Mouse (Mus musculus): ENCODE results near the gene Plbd2.

Gene Plbd2

DNA sequence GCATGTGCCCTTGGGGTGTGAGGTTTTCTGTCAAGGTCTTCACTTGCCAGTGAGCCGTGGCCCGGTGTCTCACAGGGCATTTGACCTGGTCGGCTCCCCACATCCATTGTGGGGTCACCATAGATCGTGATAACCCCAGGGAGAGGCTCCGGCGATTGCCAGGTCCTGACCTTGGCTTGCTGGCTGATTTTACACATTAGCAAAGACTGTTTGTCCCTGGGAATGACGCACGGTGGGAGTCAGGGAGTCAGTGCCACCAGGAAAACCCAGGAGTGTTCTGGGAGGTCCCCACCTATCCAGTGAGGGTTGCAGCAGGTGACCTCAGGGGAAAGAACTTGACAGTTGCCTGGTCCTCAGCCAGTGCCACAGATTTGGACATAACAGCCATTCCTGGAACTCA, 30.7 kb downstream of the Plbd2 start, which contains the start of gene Sdsl:
TSS of gene Sdsl (minus strand) at position 41 of the 400 bp plus-strand sequence.
- no peak for DNase-seq

DNA sequence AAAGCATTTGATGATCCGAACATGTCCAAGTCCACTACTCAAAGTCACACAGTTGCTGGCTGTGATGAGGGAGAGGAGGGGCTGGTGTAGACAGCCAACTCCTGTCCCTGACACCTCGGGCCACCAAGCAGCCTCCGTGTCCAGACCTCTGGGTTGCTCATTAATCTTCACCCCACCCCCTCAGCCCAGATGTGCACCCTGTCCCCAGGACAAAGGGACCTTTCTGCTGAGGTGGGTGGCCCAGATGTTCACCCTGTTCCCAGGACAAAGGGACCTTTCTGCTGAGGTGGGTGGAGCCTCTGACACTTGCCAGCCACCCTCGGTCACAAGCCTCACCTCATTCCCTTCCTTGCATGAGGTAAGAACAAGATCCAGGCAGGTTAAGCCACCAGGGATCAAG, 31.9 kb downstream of the Plbd2 start:
- DNase-seq = no peak

- no peak for DNase-seq
Observed at GRCm38 (mm10) chr5:120468830-120469229, 34.6 kb downstream of the Plbd2 start.

DNA sequence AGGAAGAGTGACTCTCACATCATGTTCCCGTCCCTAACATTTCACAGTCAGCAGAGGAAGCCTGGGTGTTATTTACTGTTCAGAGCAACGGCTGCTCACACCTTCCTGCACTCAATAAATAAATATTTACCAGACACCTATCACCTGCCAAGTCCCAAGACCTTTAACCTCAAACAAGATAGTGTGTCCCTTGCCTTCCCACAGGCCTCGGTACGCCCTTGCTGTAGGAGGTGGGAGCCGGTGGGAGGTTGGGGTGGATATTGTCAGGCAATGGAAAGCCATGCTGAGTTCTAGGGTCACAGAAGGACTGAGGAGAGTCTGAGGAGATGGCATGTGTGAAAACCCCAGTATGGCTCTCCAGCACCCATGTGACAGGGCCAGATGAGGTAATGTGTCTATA, 35.1 kb downstream of the Plbd2 start:
- no peak for DNase-seq

- DNase-seq = no peak
Observed at GRCm38 (mm10) chr5:120467026-120467425, 36.4 kb downstream of the Plbd2 start.

GRCm38 (mm10) chr5:120465860-120466259, 37.6 kb downstream of the Plbd2 start:
- no peak for DNase-seq

DNA sequence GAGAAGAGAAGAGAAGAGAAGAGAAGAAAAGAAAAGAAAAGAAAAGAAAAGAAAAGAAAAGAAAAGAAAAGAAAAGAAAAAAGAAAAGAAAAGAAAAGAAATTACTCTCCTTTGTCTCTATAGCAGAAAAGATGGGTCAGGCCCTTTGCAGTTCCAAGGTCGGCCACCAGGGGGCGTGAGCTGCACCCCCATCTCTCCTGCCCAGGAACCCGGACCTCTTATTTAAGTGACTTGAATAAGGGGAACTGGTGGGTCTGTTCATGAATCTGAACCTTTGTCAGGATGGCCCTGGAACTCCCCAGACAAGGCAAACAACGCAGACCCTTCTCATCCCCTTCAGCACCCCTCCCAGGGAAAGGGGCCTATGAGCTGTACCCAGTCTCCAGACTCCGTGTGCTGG, 38.4 kb downstream of the Plbd2 start:
- DNase-seq = peak; percentile 28 to 46

- DNase-seq = no peak
Observed at GRCm38 (mm10) chr5:120464321-120464720, 39.1 kb downstream of the Plbd2 start.

DNA sequence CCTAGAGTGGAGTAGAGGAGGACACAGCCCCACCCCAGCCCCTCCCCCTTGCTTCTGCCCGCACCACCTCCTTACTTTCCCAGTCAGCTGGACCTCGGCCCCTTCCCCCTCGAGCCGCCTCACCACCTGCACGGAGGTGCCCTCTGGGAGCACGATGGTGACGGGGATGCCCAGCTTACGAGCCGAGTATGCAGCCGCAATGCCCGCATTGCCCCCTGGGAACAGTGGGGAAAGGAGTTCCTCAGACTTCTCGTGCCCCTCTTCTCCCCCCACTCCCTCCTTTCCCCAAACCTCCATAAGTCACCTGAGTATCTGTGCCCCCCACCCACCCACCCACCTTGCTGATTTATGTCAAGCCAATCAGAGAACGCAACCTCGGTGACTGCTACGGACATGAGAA, 41.5 kb downstream of the Plbd2 start:
- no peak for DNase-seq

DNA sequence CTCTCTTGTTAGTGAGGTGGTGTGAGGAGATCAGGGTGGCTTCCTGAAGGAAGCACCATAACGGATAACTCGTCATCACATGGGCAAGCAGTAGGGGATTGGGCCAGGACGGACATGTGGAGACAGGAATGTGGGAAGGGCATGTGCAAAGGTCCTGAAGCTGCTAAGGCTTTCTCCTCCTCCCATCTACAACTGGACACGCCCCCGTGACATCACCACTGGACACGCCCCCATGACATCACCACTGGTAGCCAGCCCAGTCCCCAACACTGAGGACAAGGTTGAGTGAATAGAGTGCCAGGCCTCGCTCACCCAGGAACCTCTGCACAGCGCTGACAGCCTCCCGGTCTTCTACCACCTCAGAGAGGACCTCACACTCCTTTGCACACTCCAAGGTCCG, 44.3 kb downstream of the Plbd2 start:
- no peak for DNase-seq

DNA sequence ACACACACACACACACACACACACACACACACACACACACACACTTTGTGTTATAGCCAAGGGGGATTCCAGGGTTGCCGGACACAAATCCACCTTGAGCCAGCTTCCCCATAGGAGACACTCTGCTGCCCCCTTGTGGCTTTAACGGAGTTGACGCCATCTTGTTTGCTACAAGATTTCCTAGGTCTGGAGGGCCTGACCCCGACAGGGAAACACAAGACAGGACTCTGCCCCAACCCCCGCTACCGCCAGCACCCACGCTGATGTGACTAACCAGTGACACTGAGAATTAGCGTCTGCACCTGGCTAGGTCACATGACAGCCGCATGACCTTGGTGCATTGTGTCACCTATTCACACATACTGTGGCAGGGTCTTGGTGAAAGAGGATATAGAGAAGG, 45.8 kb downstream of the Plbd2 start:
- DNase-seq = peak; percentile 65 to 69

- no peak for DNase-seq
Observed at GRCm38 (mm10) chr5:120456841-120457554, 46.4 kb downstream of the Plbd2 start.

- no peak for DNase-seq
Observed at GRCm38 (mm10) chr5:120456253-120456652, 47.2 kb downstream of the Plbd2 start.

GRCm38 (mm10) chr5:120454756-120455337, 48.6 kb downstream of the Plbd2 start:
- no peak for DNase-seq

DNA sequence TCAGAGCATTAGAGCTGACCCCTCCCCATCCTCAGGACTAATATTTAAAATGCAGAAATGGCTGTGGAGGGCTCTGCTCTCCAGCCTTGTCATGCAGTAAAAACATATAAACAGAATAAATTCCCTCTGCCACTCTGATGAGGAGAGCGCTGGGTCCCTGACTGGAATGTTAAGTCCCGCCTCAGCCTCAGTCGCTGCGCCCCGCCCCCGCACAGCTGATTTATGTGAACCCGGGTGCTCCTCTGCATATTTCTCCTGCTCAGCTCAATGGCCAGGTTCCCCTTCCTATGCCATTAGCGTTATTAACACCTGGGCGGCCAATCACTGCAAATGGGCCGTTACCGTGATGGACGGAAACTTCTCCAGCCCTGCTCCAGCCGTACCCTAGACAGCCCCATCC, 56.1 kb downstream of the Plbd2 start:
- DNase-seq = no peak

GRCm38 (mm10) chr5:120440733-120441132, 62.7 kb downstream of the Plbd2 start:
- peak; percentile 94 to 96 for DNase-seq

DNA sequence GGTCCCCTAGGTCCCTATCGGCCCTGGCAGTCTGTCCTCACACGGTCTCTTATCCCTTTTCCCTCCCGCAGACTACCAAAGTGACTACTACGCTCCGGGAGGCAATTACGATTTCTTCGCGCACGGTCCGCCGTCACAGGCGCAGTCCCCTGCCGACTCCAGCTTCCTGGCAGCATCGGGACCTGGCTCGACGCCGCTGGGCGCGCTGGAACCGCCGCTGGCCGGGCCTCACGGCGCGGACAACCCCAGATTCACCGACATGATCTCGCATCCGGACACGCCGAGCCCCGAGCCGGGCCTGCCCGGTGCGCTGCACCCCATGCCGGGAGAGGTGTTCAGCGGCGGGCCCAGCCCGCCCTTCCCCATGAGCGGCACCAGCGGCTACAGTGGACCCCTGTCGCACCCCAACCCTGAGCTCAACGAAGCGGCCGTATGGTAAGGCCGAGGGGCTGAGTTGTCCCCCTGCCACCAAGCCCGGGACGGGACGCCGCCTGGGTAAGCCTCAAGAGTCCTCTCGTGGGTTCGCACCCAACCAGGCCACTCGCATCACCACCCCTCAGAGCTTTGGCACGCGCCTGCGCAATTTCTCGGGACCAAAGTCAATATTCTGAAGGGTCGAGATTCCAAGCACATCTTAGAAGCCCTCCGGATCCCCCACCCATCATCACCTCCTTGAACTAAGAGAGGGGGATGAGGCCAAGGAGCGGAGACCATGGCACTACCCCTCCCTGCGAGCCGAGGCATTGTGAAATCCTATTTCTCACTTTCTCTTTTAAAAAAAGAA, 63.3 kb downstream of the Plbd2 start:
- no peak for DNase-seq

DNA sequence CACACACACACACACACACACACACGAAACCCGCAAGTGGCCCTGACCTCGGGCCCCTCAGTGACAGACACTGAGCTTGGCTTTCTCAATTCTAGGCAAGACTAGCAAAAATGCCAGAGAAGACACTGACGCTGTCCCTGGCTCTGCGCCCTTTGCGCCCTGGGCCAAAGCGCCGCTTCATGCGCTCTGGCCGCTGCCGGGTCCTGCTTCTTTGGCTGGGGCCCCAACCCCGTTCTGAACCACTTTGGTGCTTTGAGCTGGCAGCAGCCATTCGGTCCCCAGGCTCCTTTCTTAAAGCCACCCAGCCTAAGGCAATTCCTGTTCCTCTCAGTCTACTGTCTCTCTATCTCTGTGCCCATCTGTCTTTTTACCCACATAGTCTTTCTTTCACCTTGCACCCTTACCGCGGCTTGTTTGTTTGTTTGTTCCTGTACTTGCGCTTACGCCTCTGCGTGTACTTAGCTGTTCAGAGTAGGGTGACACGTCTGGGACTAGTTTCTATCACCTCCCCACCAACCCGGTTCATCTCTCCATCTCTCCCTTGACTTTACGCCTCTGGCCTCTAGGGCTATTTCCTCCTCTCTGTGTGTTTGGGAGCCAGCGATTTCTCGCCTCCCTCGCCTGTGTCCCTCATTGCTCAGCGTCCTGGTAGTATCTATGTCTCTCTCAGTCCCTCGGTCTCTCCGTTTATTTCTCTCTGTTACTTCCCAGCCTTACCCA, 64.3 kb downstream of the Plbd2 start:
- DNase-seq = no peak

- no peak for DNase-seq
Observed at GRCm38 (mm10) chr5:120438469-120438868, 65.0 kb downstream of the Plbd2 start.

DNA sequence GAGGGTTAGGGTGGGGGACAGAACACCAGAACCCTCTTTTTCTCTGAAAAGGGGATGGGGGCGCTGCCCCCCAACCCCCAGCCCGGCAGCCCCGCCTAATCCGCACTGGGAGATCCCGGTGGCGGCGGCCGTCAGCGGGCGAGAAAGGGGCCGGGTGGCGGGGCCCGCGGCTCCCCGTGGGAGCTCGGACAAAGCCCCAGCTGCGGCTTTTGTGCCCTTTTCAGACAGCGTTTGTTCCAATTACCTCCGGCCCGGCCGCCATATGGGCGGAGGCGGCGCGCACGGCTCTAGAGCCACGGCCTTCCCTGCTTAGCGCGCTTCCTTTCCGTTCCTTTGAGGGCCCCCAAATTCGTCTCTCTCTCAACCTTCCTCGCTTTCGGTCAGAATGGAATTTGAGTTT, 65.4 kb downstream of the Plbd2 start:
- DNase-seq = no peak

DNA sequence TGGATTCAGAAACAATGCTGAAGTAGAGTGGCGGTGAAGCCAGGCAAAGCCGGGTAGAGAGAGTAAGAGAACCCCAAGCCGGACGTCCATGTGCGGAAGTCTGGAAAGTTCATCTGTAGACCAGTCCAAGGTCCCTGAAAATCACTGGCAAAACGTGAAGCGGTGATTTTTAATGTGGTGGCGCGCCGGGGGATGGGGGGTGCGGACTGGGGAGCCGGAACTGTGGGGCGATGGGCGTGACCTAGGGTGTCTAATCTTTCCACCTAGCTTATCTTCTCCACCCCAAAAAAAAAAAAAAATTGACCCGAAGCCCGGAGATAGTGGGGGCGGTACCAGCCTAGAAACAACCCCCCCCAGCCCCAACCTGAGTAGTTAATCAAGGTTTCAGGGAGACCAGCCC, 65.9 kb downstream of the Plbd2 start:
- DNase-seq = no peak

DNA sequence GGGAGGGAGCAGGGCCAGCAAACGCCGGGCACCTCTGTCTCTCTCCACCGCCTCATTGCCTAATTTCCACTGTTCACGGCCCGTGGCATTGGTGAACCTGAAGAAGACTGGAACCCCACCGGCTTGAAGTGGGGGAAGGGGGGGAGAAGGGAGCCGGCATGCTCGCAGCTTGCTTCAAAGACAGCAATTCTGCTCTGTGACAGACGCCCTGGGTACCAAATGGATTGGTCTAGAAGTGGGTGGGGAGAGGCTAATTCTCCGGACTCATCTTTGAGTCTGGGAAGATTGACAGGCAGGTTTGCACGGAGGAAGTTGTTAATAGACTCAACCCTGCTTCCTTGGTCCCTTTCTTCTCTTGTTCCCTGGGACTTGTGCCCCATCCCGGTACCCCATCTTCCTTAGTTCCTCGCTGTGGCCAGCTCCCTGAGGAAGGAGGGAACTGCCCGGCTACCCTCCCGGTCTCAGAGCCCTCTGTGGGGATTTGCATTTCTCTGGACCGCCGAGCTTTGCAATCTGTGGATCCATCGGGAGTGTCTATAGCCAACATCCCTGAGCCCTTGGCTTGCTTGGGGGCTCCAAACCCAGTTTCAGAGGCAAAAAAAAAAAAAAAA, 66.4 kb downstream of the Plbd2 start:
- DNase-seq = peak in 1 of 2 experiments; percentile 6

Data from cerebellum, adult 18-20 months (tissue).